Mouse (Mus musculus): ENCODE results near the gene Rims3. TPM values are rescaled to one million over a fixed set of nuclear protein-coding genes. Genes with fewer than 3 reads are reported as not detected.

Gene Rims3
- 0.21 and 0.26 TPM in 2 replicates for polyA plus RNA-seq (2015; fragmentation: Nextera tagmentation; extraction: Ambion mirVana)

DNA sequence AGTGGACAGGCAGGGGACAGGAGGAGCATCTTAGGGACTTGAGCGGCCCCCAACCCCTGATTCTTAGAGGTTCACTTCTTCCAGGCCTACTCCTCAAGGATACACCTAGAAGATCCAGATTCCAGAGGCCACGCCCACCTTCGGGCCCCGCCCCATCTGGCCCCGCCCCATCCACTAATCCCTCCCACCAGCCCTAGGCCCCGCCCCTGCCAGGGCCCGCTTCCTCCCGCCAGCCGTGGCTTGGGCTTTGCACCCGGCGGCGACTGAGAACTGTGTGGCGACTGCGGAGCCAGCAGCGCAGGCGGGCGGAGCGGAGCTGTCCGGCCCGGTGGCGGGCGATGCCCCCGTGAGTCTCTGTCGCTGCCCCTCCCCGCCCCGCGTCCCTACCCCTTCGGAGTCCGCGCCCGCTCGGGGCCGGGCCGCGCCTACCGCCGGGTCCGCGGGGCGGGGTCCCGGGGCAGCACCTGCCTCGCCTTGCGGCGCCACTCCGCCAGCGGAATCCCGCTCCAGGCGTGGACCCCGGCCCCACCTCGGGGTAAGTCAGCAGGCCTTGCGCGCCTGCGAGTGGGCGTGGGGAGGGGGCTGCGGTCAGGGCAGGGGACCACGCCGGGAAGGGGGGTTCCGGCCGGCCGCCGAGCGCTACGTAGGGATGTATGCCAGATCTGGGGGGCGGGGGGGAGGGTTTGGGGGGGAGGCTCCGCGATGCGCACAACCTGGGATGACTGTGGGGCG, at the start of gene Rims3:
Gene Rims3, plus strand, starts transcription at position 229 of the 732 bp plus-strand sequence.
- H3K4me3 ChIP-seq (ENCODE audit: low read depth, low read length): peak within 1 kb of the TSS; percentile 45
- peak; percentile 82 for ATAC-seq
- H3K4me2 ChIP-seq (replicated peaks; ENCODE audit: low read depth, low read length): peak within 1 kb of the TSS; percentile 84
- no peak within 1 kb of the TSS; the same call in 1 of the 2 replicates for H3K9ac ChIP-seq (replicated peaks; ENCODE audit: low read depth)
- DNase-seq (ENCODE audit: low spot score): peak; percentile 22
- H3K27ac ChIP-seq (ENCODE audit: low read length): no peak within 1 kb of the TSS
- H3K27me3 ChIP-seq (replicated peaks; ENCODE audit: insufficient read depth, low read length): 0 out of 2 replicates have a peak, but pooled peaks cover 9% of the 10 kb centered on the region
- H3K4me1 ChIP-seq (ENCODE audit: insufficient read depth, low read depth, low read length): no peaks in the 10 kb centered on the region
- H3K36me3 ChIP-seq (ENCODE audit: insufficient read depth, low read length): no peaks in the 10 kb centered on the region
- no peaks in the 10 kb centered on the region for H3K9me3 ChIP-seq (ENCODE audit: low read length)
- TF ChIP-seq CTCF (IDR thresholded peaks at IDR 0.05) (no peak), EP300 (IDR thresholded peaks at IDR 0.05) (no peak)
- 1% methylated on average over 44 of the region's 68 CpGs for WGBS

DNA sequence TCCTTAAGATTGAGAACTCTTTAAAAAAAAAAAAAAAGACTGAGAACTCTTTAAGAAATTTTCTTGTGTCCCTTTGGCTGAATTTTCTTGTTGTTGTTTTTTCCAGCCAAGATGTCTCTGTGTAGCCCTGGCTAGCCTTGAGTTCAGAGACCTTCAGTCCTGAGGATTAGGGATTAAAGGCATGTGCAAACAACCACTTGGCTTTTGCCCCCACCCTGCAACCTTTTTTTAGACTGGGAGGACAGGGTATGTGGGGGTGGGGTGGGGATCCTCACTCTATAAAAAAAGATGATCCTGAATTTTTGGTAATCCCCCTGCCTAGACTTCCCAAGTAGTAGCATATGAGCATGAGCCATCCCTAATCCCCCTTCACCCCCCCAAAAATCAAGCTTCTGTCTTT, 48.8 kb upstream of the Rims3 start:
- TF ChIP-seq CTCF (IDR thresholded peaks at IDR 0.05): no peak
- no peak for TF ChIP-seq EP300 (IDR thresholded peaks at IDR 0.05)
- DNase-seq (ENCODE audit: low spot score): no peak
- Histone ChIP-seq H3K4me1 (ENCODE audit: insufficient read depth, low read depth, low read length) (no peaks in the 10 kb centered on the region), H3K9ac (replicated peaks; ENCODE audit: low read depth) (no peak overlapping the region), H3K4me3 (ENCODE audit: low read depth, low read length) (no peak overlapping the region), H3K27ac (ENCODE audit: low read length) (no peak overlapping the region), H3K4me2 (replicated peaks; ENCODE audit: low read depth, low read length) (no peak overlapping the region), H3K27me3 (replicated peaks; ENCODE audit: insufficient read depth, low read length) (no peaks in the 10 kb centered on the region), H3K36me3 (ENCODE audit: insufficient read depth, low read length) (no peaks in the 10 kb centered on the region), H3K9me3 (ENCODE audit: low read length) (no peaks in the 10 kb centered on the region)
- no peak for ATAC-seq

DNA sequence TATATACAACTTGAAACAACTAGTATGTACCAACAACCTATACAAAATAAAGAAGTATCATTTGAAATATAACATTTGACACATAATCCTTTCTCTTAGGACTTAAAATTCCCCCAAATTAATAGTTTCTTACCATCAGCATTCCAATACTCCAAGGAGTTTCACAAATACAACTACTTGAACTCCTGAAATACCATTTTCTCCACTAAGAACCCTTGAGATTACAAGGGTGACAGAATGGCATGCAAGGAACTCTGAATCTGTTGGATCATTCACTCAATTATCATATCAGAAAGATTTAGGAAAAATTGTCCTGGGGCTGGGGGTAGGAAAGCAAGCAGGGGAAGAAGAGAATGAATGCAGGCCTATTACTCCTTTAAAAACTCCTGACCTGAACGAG, 40.9 kb upstream of the Rims3 start:
- ATAC-seq (no peak), DNase-seq (ENCODE audit: low spot score) (peak; percentile 60)
- H3K4me2 ChIP-seq (replicated peaks; ENCODE audit: low read depth, low read length): peak overlapping the region; percentile 66
- H3K27me3 ChIP-seq (replicated peaks; ENCODE audit: insufficient read depth, low read length): no peaks in the 10 kb centered on the region
- WGBS: 5% methylated on average over 1 of the region's 1 CpGs
- TF ChIP-seq CTCF (IDR thresholded peaks at IDR 0.05): no peak
- TF ChIP-seq EP300 (IDR thresholded peaks at IDR 0.05): peak; percentile 85
- H3K9ac ChIP-seq (replicated peaks; ENCODE audit: low read depth): no peak overlapping the region
- no peaks in the 10 kb centered on the region for H3K36me3 ChIP-seq (ENCODE audit: insufficient read depth, low read length)
- no peak overlapping the region for H3K4me3 ChIP-seq (ENCODE audit: low read depth, low read length)
- H3K4me1 ChIP-seq (ENCODE audit: insufficient read depth, low read depth, low read length): peaks cover 9% of the 10 kb centered on the region; the same call in 1 of the 2 replicates
- H3K9me3 ChIP-seq (ENCODE audit: low read length): no peaks in the 10 kb centered on the region
- H3K27ac ChIP-seq (ENCODE audit: low read length): peak overlapping the region; percentile 67

DNA sequence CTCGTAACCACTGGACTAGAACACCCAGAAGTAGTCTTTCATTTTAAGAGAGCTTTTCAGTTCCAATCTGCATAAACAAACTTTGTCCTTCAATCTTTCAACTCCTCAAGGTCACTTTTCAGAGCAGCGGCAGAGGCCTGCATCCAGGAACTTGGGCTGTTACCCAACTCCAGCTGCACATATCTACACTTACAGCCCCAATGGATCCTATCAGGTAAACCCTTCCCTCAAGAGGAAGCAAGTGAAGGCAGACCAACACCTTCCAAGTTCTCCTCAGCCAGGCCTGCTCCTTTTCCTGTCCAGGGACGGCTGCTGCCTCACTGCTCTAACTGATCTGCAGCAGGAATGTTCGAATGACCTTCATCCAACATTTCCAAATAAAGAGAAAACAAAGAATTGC, 40.4 kb upstream of the Rims3 start:
- TF ChIP-seq EP300 (IDR thresholded peaks at IDR 0.05) (no peak), CTCF (IDR thresholded peaks at IDR 0.05) (no peak)
- no peaks in the 10 kb centered on the region for H3K27me3 ChIP-seq (replicated peaks; ENCODE audit: insufficient read depth, low read length)
- H3K4me3 ChIP-seq (ENCODE audit: low read depth, low read length): no peak overlapping the region
- no peak overlapping the region for H3K9ac ChIP-seq (replicated peaks; ENCODE audit: low read depth)
- DNase-seq (ENCODE audit: low spot score): peak; percentile 60
- no peaks in the 10 kb centered on the region for H3K9me3 ChIP-seq (ENCODE audit: low read length)
- WGBS: 12% methylated on average over 4 of the region's 4 CpGs
- ATAC-seq: no peak
- H3K4me2 ChIP-seq (replicated peaks; ENCODE audit: low read depth, low read length): peak overlapping the region; percentile 66
- H3K4me1 ChIP-seq (ENCODE audit: insufficient read depth, low read depth, low read length): peaks cover 9% of the 10 kb centered on the region; the same call in 1 of the 2 replicates
- H3K27ac ChIP-seq (ENCODE audit: low read length): peak overlapping the region; percentile 67
- H3K36me3 ChIP-seq (ENCODE audit: insufficient read depth, low read length): no peaks in the 10 kb centered on the region

DNA sequence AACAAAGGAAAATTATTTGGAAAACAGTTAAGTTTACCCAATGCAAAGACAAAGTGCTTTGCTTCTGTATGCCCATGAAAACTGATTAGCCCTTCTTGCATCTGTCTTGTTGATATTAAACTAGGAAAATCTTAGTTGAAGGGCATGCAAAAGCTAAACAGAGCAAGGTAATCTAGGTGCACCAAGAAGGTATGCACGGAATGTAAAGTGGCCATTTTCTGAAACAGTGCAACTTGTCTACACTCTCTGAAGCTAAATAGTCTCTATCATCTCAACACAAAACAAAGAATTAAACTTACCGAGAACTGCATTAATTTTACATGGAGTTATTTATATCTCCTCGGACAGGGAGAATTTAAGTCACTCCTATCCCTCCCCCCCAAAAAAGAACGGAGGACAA, 39.5 kb upstream of the Rims3 start:
- H3K4me2 ChIP-seq (replicated peaks; ENCODE audit: low read depth, low read length): peak overlapping the region; percentile 66
- peak overlapping the region; percentile 47 for H3K4me3 ChIP-seq (ENCODE audit: low read depth, low read length)
- 7% methylated on average over 4 of the region's 4 CpGs for WGBS
- peak; percentile 83 for TF ChIP-seq EP300 (IDR thresholded peaks at IDR 0.05)
- TF ChIP-seq CTCF (IDR thresholded peaks at IDR 0.05): no peak
- no peaks in the 10 kb centered on the region for H3K27me3 ChIP-seq (replicated peaks; ENCODE audit: insufficient read depth, low read length)
- no peaks in the 10 kb centered on the region for H3K9me3 ChIP-seq (ENCODE audit: low read length)
- H3K36me3 ChIP-seq (ENCODE audit: insufficient read depth, low read length): no peaks in the 10 kb centered on the region
- peak; percentile 63 for DNase-seq (ENCODE audit: low spot score)
- H3K4me1 ChIP-seq (ENCODE audit: insufficient read depth, low read depth, low read length): peaks cover 13% of the 10 kb centered on the region; the same call in 1 of the 2 replicates
- H3K9ac ChIP-seq (replicated peaks; ENCODE audit: low read depth): no peak overlapping the region
- peak overlapping the region; percentile 75 for H3K27ac ChIP-seq (ENCODE audit: low read length)
- ATAC-seq: peak; percentile 34; the same call in 1 of the 2 replicates

DNA sequence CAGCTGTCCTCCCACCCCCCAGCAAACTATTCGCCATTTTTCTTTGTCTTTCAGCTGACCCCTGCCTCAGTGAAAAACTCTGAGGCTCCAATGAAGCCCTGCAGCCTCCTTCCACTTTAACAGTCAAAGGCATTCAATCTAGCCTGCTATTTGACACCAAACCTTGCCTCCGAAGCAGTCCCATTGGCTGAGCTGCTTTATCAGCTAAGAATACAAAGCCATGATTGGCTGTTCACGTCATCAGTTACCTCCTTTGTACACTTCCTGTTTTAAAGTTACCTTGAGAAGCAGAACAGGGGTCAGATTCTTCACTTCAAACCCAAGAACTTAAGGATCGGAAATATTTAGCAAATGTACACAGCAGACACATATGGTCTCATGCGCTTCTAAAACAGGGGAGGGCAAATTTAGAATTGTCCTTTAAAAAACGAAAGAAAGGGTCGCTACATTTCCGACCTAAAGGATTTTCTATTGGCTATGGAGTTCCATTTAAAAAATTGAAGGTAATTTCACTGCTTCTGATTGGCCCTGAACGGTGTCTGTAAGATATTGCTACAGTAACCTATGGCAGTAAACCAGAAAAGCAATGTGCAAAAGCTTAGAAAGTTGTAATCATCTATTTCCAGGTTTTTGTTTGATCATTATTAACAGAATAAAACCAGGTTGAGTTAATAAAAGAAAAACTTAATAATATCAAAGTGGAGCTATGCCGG, 38.8 kb upstream of the Rims3 start:
- no peaks in the 10 kb centered on the region for H3K9me3 ChIP-seq (ENCODE audit: low read length)

More for the DNA sequence above, 38.8 kb upstream of the Rims3 start:
- Histone ChIP-seq H3K4me2 (replicated peaks; ENCODE audit: low read depth, low read length) (peak overlapping the region; percentile 66), H3K4me3 (ENCODE audit: low read depth, low read length) (peak overlapping the region; percentile 47), H3K9ac (replicated peaks; ENCODE audit: low read depth) (no peak overlapping the region), H3K36me3 (ENCODE audit: insufficient read depth, low read length) (no peaks in the 10 kb centered on the region), H3K27ac (ENCODE audit: low read length) (peak overlapping the region; percentile 75), H3K4me1 (ENCODE audit: insufficient read depth, low read depth, low read length) (peaks cover 13% of the 10 kb centered on the region; the same call in 1 of the 2 replicates), H3K27me3 (replicated peaks; ENCODE audit: insufficient read depth, low read length) (no peaks in the 10 kb centered on the region)
- TF ChIP-seq EP300 (IDR thresholded peaks at IDR 0.05) (no peak), CTCF (IDR thresholded peaks at IDR 0.05) (no peak)
- DNase-seq (ENCODE audit: low spot score) (peak; percentile 97), ATAC-seq (peak; percentile 92)
- 6% methylated on average over 10 of the region's 10 CpGs for WGBS

All from lung, postnatal 0 days (tissue).